Mouse (Mus musculus): ENCODE data around the gene Gpr107.

The Gpr107 gene

GRCm38 (mm10) chr2:31246251-31246971 lies 94.3 kb downstream of the Gpr107 start:
- DNase-seq (ENCODE audit: low read depth) = peak; percentile 41

- no peak for DNase-seq (ENCODE audit: low read depth)
These were observed 96.7 kb downstream of the Gpr107 start for GRCm38 (mm10) chr2:31248856-31249255.

- no peak for DNase-seq (ENCODE audit: low read depth)
These were observed 100.1 kb downstream of the Gpr107 start for GRCm38 (mm10) chr2:31252167-31252566.

GRCm38 (mm10) chr2:31253463-31253862 lies 101.3 kb downstream of the Gpr107 start:
- no peak for DNase-seq (ENCODE audit: low read depth)

- no peak for DNase-seq (ENCODE audit: low read depth)
These were observed 102.7 kb downstream of the Gpr107 start for GRCm38 (mm10) chr2:31254806-31255205.

DNA sequence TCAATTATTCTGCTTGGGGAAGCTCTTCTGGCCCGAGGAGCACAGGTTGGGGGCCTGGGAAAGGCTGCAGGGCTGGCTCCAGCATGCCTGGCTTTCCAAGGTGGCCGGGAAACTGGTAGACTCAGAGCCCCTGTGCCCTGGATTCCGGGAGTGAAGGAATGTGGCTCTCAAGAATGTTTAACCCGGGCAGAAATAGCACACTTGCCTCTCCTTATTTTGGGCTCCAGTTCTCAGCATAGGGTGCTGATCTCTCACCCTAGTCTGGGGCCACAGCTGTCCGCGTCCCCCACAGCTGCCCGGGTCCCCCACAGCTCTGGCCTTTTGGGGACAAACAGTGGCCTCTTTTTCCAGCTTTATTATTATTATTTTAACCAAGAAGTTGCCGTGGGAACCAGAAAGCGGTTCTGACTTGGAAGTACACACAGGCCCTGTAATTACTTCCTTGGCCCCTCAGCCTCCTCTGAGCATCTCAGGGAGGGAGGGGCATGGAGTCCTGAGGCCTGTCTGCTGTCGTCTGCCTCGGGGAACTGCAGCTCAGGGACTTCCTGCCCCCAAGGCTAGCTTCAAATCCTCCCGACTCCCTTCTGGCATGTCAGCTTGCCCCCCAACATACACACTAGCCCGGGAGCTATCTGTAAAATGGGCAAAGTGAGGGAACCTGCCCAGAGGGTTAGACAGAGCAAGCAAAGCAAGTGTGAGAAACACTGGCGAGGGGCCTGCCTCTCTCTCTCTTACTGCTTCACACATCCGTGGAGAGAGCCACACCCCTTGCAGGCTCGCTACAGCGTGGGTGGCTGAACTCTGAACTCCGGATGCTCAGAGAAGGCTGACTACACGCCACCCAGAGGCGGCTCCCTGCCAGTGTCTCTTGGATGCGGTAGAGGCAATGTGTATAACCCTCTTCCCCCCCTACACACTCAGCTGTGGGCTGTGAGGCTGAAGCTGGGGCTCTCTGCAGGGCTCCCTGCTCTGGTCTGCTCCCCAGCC lies 104.1 kb downstream of the Gpr107 start:
- DNase-seq (ENCODE audit: low read depth) = peak; percentile 97

DNA sequence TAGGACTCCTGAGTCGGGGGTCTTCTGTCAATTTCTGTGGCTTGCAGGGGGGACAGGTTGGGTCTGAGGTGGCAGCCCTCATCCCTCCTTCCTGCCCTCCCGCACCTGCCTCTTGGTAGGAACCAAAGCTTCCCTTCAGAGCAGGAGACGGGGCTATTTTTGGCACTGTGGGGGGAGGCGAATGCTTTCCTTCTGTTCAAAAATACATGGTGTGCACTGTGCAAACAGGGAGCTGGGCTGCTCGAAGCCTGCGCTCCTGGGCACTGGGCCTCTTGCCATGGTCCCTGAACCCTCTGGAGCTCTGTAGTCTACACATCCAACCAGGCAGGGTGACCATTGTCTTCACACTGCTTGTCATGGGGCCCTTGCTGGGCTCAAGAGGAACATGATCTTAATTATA lies 105.0 kb downstream of the Gpr107 start:
- DNase-seq (ENCODE audit: low read depth) = no peak

DNA sequence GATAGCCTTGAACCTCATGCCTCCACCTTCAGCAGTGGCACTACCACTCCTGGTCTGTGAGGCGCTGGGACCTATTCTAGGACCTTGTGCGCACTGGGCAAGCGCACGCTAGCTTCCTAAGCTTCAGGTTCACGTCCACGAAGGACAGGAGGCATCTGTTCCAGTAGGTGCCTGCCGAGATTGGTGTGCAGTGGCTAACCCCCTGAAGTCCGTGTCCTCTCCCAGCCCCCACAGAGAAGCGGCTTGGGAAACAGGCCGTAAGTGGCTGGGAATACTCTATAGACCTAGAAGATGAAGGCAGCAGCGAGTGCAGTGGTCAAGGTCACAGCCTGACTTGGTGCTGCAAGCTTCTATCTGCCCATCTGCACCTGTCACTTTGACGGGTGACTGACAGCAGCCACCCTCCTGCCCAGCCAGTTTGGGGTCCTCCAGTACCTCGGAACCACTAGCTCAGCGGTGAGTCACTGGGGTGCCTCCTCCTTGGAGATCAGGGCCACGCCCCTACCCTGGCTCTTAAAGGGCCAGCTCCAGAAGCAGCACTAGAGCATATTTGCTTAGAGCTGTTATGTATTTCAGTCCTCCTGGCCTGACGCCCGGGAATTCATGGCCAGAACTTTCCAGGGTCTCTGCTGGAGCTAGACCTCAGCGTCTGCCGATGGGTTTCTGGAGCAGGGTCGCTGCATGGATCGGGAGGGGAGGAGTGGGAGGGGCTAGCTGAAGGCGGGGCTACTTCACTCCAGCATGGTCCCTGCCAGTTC lies 106.7 kb downstream of the Gpr107 start:
- DNase-seq (ENCODE audit: low read depth) = peak; percentile 83

DNA sequence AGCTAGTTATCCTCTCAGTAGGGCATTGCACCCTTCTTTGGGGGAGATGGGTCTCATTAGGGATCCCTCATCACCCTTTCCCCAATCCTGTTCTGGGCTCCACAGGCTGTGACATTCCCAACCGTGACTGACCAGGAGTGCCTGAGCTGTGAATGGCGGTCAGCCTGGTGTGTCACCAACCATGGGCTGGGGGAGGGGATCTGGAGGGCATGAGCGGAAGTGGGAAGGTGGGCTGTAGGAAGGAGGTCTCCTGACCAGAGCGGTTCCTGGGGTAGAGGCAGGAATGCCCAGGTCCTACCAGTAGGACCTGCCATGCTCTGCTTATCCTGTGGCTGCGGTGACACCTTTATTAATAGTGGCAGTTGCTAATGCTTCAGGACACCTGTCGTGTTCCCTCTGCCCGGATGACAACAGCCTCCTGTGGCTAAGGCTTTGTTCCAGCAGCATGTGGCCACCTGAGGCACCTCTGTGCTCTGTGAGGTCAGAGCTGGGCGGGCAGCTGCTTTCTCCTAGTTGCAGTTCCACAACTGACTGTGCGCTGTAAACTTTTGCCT lies 107.3 kb downstream of the Gpr107 start:
- DNase-seq (ENCODE audit: low read depth) = no peak

- DNase-seq (ENCODE audit: low read depth) = no peak
These were observed 108.4 kb downstream of the Gpr107 start for GRCm38 (mm10) chr2:31260549-31260948.

DNA sequence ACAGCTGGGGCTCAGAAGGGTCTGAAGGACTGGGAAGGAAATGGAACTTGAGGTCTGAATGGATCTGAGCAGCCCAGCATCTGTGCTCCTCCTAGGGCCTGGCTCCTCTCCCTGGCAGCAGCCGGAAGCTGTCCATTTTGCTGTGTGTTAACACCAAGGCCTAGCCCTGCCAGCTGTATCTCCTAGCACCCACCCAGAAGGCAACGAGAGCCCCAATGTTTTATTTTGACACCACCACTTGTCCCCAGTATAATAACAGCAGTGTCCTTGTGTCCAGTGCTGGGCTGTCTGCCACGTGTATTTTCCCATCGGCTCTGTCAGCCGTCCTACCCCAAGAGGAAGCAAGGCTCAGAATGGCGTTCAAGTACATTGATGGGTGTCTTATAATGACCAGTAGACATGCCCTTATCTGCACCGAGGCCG lies 110.9 kb downstream of the Gpr107 start:
- DNase-seq (ENCODE audit: low read depth) = no peak

GRCm38 (mm10) chr2:31263746-31264378 lies 111.7 kb downstream of the Gpr107 start:
- no peak for DNase-seq (ENCODE audit: low read depth)

DNA sequence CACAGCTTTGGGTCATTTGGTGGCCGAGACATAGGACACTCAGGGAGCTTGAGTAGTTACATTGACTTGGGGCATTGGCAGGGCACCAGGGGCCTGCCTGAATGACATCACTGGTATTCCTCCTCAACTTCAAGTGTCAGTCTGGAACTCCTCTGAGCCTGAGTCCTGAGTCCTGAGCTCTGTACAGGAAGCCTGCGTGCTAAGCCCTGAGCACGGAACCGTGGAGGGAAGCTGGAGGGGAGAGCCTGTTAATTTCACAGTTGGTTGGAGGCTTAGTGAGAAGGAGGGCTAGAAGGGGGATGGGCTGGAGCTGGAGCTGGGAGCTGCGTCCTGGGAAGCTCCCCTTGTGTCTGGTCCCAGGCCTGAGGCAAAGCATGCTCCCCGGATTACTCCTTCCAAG lies 115.3 kb downstream of the Gpr107 start:
- no peak for DNase-seq (ENCODE audit: low read depth)
